Mouse (Mus musculus) thymus, postnatal 0 days (tissue): ENCODE results near the gene Bcl11b. TPM values are rescaled to one million over a fixed set of nuclear protein-coding genes. Genes with fewer than 3 reads are reported as not detected.

Experiments used
- DNase-seq: peaks from one replicate; pipeline ENCODE4 v3.0.0-alpha.2; 2015; ENCODE audit warnings: low spot score
- polyA plus RNA-seq: library from polyadenylated mRNA; unstranded; fragments of >200 nt; fragmentation: Nextera tagmentation; extraction: Ambion mirVana; gene quantifications from 2 replicates; pipeline ENCODE4 v1.2.1, GENCODE M21; 2015

The Bcl11b gene
- polyA plus RNA-seq, 1 experiment from 2014 or later = 156 TPM

- DNase-seq = peak; percentile 52
These were observed 3.4 kb downstream of the Bcl11b start for GRCm38 (mm10) chr12:107999751-108000714.

- DNase-seq = peak; percentile 93
These were observed 4.7 kb downstream of the Bcl11b start for GRCm38 (mm10) chr12:107998746-107999145.

DNA sequence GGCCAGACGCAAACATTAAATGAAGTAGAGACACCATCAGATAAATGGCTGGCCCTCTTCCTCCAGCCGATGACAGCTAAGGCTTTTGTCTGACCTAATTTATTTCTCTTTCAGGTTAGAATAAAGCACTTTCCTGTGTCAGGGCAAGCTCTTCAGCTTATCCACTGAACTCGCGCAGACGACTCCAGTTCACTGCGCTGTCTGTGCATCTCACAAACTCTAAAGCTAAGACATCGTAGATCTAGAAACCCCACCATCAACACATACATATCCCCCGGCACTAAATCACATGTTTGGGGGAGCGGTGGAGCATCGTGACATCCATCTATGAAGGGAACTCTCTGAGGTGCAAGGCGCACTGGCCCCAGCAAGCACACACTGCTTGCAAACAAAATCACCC, 5.5 kb downstream of the Bcl11b start:
- DNase-seq = peak; percentile 33

GRCm38 (mm10) chr12:107997241-107997640, 6.2 kb downstream of the Bcl11b start:
- peak; percentile 12 for DNase-seq

DNA sequence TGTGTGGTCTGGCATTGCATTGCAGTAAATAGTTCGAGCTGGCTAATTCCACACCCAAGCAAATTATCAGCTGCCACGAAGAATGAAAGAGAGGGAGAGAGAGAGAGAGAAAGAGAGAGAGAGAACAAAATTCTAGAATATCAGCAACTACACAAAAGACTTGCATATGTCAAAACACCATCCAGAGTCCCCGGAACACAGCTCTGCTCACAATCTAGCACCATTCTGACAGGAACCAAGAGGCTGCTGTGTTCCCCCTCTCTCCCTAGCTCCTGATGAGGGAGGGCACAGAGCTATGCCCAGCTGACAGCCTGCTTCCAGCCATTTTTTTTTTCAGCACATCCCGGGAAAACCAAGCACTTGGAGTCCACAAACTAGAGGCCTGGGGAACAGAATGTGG, 6.6 kb downstream of the Bcl11b start:
- no peak for DNase-seq

DNA sequence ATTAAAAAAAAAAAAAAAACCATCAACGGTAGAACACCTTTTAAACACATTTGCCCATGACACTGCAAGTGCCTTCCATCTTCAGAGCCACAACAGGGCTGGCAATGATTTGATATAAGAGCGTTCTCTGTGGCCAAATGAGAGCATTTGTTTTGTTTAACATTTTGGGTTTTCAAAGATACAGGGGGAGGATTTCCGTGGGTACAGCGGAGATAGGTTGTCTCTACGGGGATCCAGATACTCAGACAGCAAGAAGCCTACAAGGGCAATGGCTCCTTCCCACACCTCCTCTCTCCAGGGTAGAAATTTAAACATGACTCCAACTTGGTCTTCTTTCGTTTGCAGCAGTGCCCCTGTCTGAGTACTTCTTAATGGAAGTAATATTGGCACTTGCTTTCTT, 7.2 kb downstream of the Bcl11b start:
- peak; percentile 56 for DNase-seq

DNA sequence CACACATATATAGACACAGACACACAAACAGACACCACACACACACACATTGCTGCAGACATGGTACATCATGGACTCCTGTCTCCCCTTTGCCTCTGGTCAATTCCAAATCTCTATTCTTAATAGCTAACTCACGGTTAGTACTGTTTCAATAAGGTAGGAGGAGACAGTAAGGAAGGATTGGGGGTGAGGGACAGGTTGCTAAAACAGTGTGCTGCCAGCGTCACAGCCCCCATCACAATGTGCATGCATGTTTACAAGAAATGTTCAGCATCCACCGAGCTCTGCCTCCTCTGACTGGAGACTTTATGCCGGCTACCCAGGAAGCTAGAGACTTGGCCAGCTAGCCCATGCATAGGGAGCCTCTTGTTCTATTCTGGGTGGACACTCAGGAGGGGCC, 9.0 kb downstream of the Bcl11b start:
- peak; percentile 15 for DNase-seq

DNA sequence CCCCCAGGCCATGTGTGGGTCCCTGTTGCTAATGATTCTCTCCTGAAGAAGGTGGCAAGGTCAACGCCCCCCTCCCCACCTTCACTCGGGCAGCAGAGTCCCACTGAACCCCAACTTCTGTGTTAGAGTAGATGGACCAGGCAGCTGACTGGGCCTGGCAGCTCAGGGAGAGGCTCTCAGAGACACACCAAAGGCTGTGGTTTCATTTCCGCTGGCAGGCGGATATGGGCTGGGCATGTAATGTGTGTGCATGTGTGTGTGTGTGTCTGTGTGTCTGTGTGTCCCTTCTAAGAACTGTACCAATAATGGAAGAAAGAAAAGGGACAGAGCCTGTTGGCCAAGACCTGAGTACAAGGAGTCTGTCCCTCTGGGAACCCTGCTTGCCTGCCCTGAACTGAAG, 10.4 kb downstream of the Bcl11b start:
- peak; percentile 87 for DNase-seq

GRCm38 (mm10) chr12:107991191-107991590, 12.2 kb downstream of the Bcl11b start:
- no peak for DNase-seq

DNA sequence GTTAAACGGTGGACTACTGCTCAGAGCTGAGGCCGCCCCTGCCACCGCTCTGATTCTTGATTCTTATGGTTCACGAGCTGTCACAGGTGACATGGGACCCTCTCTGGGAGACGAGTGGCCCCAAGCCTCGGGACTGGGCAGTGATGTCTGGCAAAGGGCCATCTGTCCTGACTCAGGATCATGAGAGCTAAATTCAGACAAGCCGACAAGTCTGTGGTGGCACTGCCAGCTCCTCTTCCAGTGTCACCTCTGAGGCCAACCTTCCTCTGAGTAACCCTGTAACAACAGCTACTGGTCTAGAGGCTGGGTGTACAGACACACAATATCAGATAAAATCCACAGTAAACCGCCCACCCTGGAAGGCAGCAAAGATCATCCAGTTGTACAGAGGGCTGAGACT, 20.2 kb downstream of the Bcl11b start:
- no peak for DNase-seq

DNA sequence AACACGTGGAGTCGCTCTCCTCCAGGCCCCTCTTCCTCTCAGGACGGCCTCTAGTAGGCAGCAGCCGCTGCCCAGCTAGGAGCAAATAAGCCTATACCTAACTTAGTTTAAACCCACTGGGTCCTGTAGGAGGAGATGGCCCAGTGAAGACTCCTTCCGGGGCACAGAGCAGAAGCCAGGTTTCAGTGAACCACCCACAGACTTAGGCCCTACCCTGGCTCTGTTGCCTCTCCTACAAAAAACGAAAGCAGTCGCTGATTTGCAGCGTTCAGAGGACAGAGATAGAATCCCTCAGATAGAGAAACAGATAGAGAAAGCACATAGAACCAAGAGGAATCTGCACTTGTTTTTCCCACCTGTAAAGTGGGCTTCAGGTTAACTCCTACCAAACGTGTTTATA, 21.1 kb downstream of the Bcl11b start:
- DNase-seq = no peak

DNA sequence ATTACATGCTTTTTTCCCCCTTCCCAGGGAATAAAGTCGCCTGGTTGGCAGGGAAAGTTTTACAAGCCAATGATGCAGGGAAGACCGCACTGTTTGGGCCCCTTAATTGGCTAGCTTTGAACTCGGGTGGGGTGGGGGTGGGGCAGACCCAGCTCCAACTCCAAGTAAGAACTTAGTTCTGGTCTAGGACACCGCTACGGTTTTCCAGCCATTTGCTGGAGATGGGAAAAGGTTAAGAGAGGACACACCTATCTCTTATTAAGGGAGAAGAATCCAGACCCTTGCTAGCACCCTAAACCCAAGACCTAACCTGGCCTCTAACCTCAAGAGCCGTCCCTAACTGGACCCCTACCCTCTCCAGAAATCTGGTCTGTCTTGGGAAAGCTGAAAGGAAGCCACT, 22.2 kb downstream of the Bcl11b start:
- DNase-seq = no peak

DNA sequence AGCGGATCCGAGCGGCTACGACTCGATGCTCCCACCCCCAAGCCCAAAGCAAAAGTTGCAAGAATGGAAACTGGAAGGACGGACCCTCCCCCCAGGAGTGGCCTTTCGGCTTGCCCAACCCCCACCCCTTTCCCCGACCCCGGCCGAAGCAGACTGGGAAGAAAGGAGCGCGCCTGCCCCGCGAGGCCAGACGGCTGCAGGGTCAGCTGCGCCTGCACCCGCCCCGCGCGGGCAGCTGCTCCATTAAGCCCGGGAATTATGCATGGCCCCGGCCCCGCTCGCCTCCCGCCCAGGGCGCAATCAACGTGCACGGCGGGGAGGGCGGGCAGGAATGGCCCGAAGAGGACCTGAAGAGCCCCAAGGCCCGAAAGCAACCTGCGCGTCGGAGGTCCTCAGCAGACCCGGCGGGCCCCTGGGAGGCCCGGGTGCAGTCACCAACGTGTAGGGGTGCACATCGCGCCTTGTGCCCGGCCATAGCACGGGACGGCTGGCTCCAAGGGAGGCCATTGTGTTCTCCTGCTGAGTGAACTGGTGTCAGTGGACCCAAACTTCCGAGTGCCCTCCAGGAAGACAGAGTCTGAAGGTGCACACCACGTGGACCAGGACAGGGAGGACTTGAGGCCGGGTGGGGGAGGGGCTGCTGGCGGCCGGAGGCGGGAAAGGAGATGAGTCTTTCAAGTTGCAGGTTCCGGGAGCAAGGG, 23.0 kb downstream of the Bcl11b start:
- DNase-seq = no peak

GRCm38 (mm10) chr12:107979710-107980260, 23.6 kb downstream of the Bcl11b start:
- DNase-seq = no peak

DNA sequence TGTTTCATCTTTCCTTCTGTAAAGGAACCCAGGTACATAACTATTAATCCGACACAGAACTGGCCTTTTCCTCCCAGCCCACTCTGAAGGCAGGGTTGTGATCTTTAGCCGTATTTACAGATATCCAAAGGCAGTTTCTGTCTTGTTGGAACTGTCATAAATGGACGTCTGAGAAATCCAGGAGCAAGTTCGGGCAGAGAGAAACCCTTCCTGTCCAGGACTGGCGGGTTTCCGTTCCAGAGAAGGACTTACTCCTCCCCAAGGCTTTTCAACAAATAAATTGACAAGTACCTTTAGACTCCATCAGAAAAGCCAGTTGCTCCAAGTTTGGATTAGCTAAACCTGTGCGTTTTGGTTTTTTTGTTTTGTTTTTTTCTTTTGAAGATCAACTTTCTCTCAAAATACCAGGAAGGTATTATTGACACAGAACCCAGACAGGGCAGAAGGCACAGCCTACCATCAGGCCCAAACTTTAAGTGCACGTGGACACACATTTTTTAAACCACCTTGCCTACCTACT, 24.6 kb downstream of the Bcl11b start:
- no peak for DNase-seq

- DNase-seq = peak; percentile 49
These were observed 25.3 kb downstream of the Bcl11b start for GRCm38 (mm10) chr12:107978063-107978462.

GRCm38 (mm10) chr12:107977534-107977933, 25.9 kb downstream of the Bcl11b start:
- DNase-seq = peak; percentile 35

DNA sequence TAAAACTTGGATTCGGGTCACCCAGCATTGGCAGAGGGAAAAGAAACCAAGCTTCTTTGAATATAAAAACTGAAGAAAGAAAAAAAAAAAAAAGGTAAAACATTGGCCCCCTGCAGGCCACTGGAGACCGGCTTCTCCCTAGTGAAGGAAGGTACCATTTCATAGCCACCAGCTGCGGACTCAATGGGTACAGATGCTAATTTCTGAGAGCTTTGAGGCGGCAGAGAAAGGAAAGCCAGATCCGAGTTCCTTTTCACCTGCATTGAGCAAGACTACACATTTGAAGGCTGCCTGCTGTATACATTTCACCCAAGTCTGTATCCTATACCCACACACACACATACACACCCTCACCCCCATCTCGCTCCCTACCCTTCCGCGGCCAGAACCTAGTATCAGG, 26.3 kb downstream of the Bcl11b start:
- no peak for DNase-seq

GRCm38 (mm10) chr12:107976571-107977001, 26.8 kb downstream of the Bcl11b start:
- no peak for DNase-seq

DNA sequence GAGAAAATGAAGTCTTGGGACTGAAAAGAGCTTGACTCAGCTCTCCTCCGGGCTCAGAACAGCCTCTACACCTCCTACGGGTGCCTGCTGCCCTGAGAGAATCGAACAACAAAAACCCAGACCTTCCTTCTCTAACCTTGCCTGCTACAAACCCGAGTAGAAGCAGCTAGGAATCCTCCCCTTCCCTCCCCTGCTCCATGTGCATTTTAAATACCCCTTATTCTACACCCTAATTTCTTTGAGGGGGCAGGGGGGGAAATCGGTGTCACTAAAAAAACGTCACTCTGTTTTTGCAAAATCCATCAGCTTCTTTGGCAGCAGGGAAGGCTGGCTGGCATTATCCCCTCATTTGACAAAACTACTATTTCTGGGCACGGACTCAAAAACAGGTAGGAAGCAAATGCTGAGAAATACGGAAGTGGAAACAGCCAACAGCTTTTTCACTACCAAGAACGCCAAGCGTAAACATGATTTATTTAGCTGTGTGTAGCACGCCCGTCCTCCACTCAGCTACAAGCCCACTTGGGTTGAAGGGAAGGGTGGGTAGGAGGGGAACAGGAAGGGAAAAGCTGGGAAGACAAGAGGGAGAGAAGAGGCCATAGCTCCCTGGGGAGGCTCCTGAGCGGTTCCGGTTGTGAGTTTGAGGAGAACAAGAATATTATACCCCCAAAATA, 27.4 kb downstream of the Bcl11b start:
- no peak for DNase-seq

DNA sequence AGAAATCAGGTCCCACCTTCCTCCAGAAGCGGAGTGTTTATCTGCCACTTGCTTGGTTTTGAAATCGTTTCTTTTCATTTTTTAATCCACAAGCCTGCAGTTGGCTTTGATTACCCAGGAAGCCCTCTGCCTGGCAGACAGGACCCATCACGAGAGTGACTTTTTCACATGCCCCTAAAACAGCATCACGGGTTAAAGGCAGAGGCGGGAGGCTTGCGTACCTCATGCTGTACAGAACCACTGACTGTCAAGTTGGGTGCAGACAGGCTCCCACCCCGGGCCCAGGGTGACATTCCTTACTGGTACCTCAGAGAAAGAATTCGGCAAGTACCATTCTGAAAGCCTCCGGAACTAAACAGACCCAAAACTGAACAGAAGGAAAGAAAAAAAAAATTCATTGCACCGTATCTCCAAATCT, 27.9 kb downstream of the Bcl11b start:
- no peak for DNase-seq
